Mouse (Mus musculus) cortical plate, adult 2 months (tissue): ENCODE data around the gene Epha6.

Experiments used
- CTCF ChIP-seq: fragments of 200-500 bp; IDR thresholded peaks from 2 replicates; pipeline ENCODE4 v1.5.1; 2011; ENCODE audit warnings: mild to moderate bottlenecking, control low read depth, low read length; ENCODE audit not compliant: insufficient read depth; ENCODE audit errors: extremely low read depth
- POLR2A ChIP-seq: fragments of 200-500 bp; IDR thresholded peaks from 2 replicates; pipeline ENCODE4 v1.6.1; 2011; ENCODE audit warnings: mild to moderate bottlenecking, low read length, control low read depth; ENCODE audit not compliant: insufficient read depth; ENCODE audit errors: extremely low read depth

GRCm38 (mm10) chr16:60144370-60144769 is 461.0 kb downstream of the Epha6 start:
- TF ChIP-seq POLR2A (no peak), CTCF (no peak)
